8 mouse cellular contexts compared by ENCODE assay signal in the genomic region with DNA sequence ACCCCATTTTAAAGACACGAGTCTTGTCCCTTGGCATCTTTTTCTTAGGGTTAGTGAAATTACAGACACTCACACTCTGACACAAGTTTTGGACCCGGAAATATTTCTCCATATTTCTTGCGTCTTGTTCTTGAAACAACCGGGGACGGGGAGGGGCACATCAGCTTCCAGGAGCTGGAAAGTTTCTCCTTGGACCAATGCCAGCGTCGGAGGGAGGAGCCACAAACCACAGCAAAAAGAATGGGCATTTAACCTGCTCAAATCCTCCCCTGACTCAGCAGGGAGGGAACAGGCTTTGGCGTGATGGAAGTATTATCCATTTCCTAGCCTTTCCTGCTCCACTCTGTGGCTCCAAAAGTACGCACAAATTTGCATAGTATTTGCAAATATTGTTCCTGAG. TPM values are rescaled to one million over a fixed set of nuclear protein-coding genes. Genes with fewer than 3 reads are reported as not detected.
A peak's percentile ranks its signal among the peaks of the same experiment; 100 is the strongest.
DNase-seq lines count a peak whose midpoint lies in the region; ATAC-seq and TF ChIP-seq lines count a peak whose summit lies in the region.

No protein-coding gene starts in this region.

- no peak overlapping the region for H3K4me3 ChIP-seq in liver, embryonic 12.5 days
- H3K4me3 ChIP-seq in intestine, postnatal 0 days (ENCODE audit: low read depth, low read length), result no peak overlapping the region
- H3K4me3 ChIP-seq in megakaryocyte, embryonic 14.5 days (replicated peaks), result peak overlapping the region; percentile 8
- H3K4me3 ChIP-seq in layer of hippocampus, adult 2 months, result no peak overlapping the region

- no peak overlapping the region for H3K4me2 ChIP-seq in liver, embryonic 12.5 days
- H3K4me2 ChIP-seq in intestine, postnatal 0 days (replicated peaks; ENCODE audit: low read depth), result peak overlapping the region; percentile 30; the same call in 1 of the 2 replicates

- no peak for TF ChIP-seq CTCF in intestine, postnatal 0 days (IDR thresholded peaks at IDR 0.05; ENCODE audit: low read depth)
- TF ChIP-seq CTCF in layer of hippocampus, adult 2 months (conservative IDR thresholded peaks at IDR 0.05), result no peak

- H3K9ac ChIP-seq in liver, embryonic 12.5 days, result no peak overlapping the region
- no peak overlapping the region for H3K9ac ChIP-seq in intestine, postnatal 0 days (ENCODE audit: low read depth, low read length)

- H3K36me3 ChIP-seq in liver, embryonic 12.5 days, result no peaks in the 10 kb centered on the region
- H3K36me3 ChIP-seq in intestine, postnatal 0 days (ENCODE audit: control insufficient read depth, insufficient read depth), result no peaks in the 10 kb centered on the region
- H3K36me3 ChIP-seq in megakaryocyte, embryonic 14.5 days (replicated peaks; ENCODE audit: low read length), result no peaks in the 10 kb centered on the region

- no peak for ATAC-seq in liver, embryonic 12.5 days
- ATAC-seq in intestine, postnatal 0 days, result no peak
- no peak for ATAC-seq in megakaryocyte-erythroid progenitor cell, adult 5-6 weeks (replicated peaks; ENCODE audit: low FRiP score, low TSS enrichment, poor library complexity, severe bottlenecking)

- 49% methylated on average over 9 of the region's 9 CpGs for WGBS in liver, embryonic 12.5 days (ENCODE audit: insufficient replicate concordance)
- 26% methylated on average over 9 of the region's 9 CpGs for WGBS in intestine, postnatal 0 days

- H3K27me3 ChIP-seq in liver, embryonic 12.5 days (replicated peaks), result no peaks in the 10 kb centered on the region
- no peaks in the 10 kb centered on the region for H3K27me3 ChIP-seq in intestine, postnatal 0 days (replicated peaks; ENCODE audit: control insufficient read depth, insufficient read depth, low read length)
- no peaks in the 10 kb centered on the region for H3K27me3 ChIP-seq in megakaryocyte, embryonic 14.5 days (replicated peaks)

- no peak overlapping the region for H3K27ac ChIP-seq in liver, embryonic 12.5 days
- no peak overlapping the region for H3K27ac ChIP-seq in intestine, postnatal 0 days (ENCODE audit: low read depth, low read length)
- no peak overlapping the region; the same call in 1 of the 2 replicates for H3K27ac ChIP-seq in layer of hippocampus, adult 2 months

- H3K9me3 ChIP-seq in liver, embryonic 12.5 days (replicated peaks), result no peaks in the 10 kb centered on the region
- H3K9me3 ChIP-seq in intestine, postnatal 0 days (ENCODE audit: control insufficient read depth), result no peaks in the 10 kb centered on the region
- no peaks in the 10 kb centered on the region for H3K9me3 ChIP-seq in megakaryocyte, embryonic 14.5 days

- peaks cover 27% of the 10 kb centered on the region for H3K4me1 ChIP-seq in liver, embryonic 12.5 days
- peaks cover 7% of the 10 kb centered on the region for H3K4me1 ChIP-seq in intestine, postnatal 0 days (replicated peaks; ENCODE audit: control insufficient read depth, insufficient read depth, low read length)
- H3K4me1 ChIP-seq in megakaryocyte, embryonic 14.5 days, result peaks cover 84% of the 10 kb centered on the region

- peak; percentile 49 for DNase-seq in liver
- DNase-seq in adrenal gland, postnatal 10 days, result peak; percentile 76
- DNase-seq in embryo, embryonic 10 days (ENCODE audit: low spot score), result no peak
- no peak for DNase-seq in layer of hippocampus, adult 2 months (ENCODE audit: low spot score in 2 of 2)

RNA-seq across cellular contexts. Expression of gene Susd1, which starts 19.5 kb away (rescaled TPM):
- polyA plus RNA-seq in liver, embryonic 12.5 days (2016; fragmentation: Nextera tagmentation; extraction: Ambion mirVana), result 16.1 and 16.2 TPM in 2 replicates
- total RNA-seq in adrenal gland, postnatal 10 days (2021), result 1 to 10 TPM; 5.5 to 7.3 TPM
- polyA plus RNA-seq in intestine, postnatal 0 days (2015; fragmentation: Nextera tagmentation; extraction: Ambion mirVana), result 5.0 and 5.9 TPM in 2 replicates
- 3.3 TPM in 1 of 2 replicates, not detected in the other for polyA plus RNA-seq in megakaryocyte, embryonic 14.5 days (2012; ENCODE audit: insufficient read depth, low replicate concordance)
- 55.2 and 83.7 TPM in 2 replicates for total RNA-seq in megakaryocyte-erythroid progenitor cell, adult 5-6 weeks (2014; fragmentation: Nextera tagmentation)
- 91.5 and 118 TPM in 2 replicates for total RNA-seq in megakaryocyte-erythroid progenitor cell, adult 5-6 weeks (2017)
- total RNA-seq in layer of hippocampus, adult 2 months (2021), result 10 to 100 TPM in 1 of 2 experiments, 1 to 10 TPM in 1; 9.9 to 10.3 TPM

Comparison
In these comparisons a context has a peak if more than half of its experiments do, and no peak if none do; other contexts are left out.
1. DNase-seq: peak in liver (single experiment) and adrenal gland, postnatal 10 days (single experiment); none in embryo, embryonic 10 days (single experiment) and layer of hippocampus, adult 2 months (0 of 2).
2. RNA of gene Susd1, which starts 19.5 kb away (total RNA-seq): 55.2 to 118 TPM in megakaryocyte-erythroid progenitor cell, adult 5-6 weeks; 9.9 to 10.3 TPM in layer of hippocampus, adult 2 months and 5.5 to 7.3 TPM in adrenal gland, postnatal 10 days; every median in the first group is over 4 times any median in the second.